Mouse (Mus musculus): ENCODE results near the gene Glis1.

The Glis1 gene

GRCm38 (mm10) chr4:107434356-107435237 lies at the start of gene Glis1:
TSS of gene Glis1 (plus strand) at chr4:107434591.
- DNase-seq (ENCODE audit: low spot score) = no peak

GRCm38 (mm10) chr4:107387038-107387437 lies 47.4 kb upstream of the Glis1 start:
- no peak for DNase-seq (ENCODE audit: low spot score)

GRCm38 (mm10) chr4:107387465-107387864 lies 46.9 kb upstream of the Glis1 start:
- DNase-seq (ENCODE audit: low spot score) = no peak

- no peak for DNase-seq (ENCODE audit: low spot score)
Observed at GRCm38 (mm10) chr4:107388291-107388690, 46.1 kb upstream of the Glis1 start.

GRCm38 (mm10) chr4:107389345-107389744 lies 45.0 kb upstream of the Glis1 start:
- DNase-seq (ENCODE audit: low spot score) = no peak

- no peak for DNase-seq (ENCODE audit: low spot score)
Observed at GRCm38 (mm10) chr4:107393771-107394170, 40.6 kb upstream of the Glis1 start.

- DNase-seq (ENCODE audit: low spot score) = no peak
Observed at GRCm38 (mm10) chr4:107420202-107420601, 14.2 kb upstream of the Glis1 start.

GRCm38 (mm10) chr4:107421711-107422110 lies 12.7 kb upstream of the Glis1 start:
- DNase-seq (ENCODE audit: low spot score) = no peak

- no peak for DNase-seq (ENCODE audit: low spot score)
Observed at GRCm38 (mm10) chr4:107422176-107422575, 12.2 kb upstream of the Glis1 start.

- DNase-seq (ENCODE audit: low spot score) = no peak
Observed at GRCm38 (mm10) chr4:107425616-107426015, 8.8 kb upstream of the Glis1 start.

GRCm38 (mm10) chr4:107426631-107427030 lies 7.8 kb upstream of the Glis1 start:
- no peak for DNase-seq (ENCODE audit: low spot score)

GRCm38 (mm10) chr4:107432717-107433116 lies 1.7 kb upstream of the Glis1 start:
- no peak for DNase-seq (ENCODE audit: low spot score)

- no peak for DNase-seq (ENCODE audit: low spot score)
Observed at GRCm38 (mm10) chr4:107433998-107434355, 414 bp upstream of the Glis1 start.

- DNase-seq (ENCODE audit: low spot score) = no peak
Observed at GRCm38 (mm10) chr4:107435238-107435946, 1.0 kb downstream of the Glis1 start.

GRCm38 (mm10) chr4:107436476-107436875 lies 2.1 kb downstream of the Glis1 start:
- DNase-seq (ENCODE audit: low spot score) = no peak

- no peak for DNase-seq (ENCODE audit: low spot score)
Observed at GRCm38 (mm10) chr4:107438741-107439140, 4.3 kb downstream of the Glis1 start.

- no peak for DNase-seq (ENCODE audit: low spot score)
Observed at GRCm38 (mm10) chr4:107440306-107440705, 5.9 kb downstream of the Glis1 start.

GRCm38 (mm10) chr4:107442288-107442687 lies 7.9 kb downstream of the Glis1 start:
- no peak for DNase-seq (ENCODE audit: low spot score)

- no peak for DNase-seq (ENCODE audit: low spot score)
Observed at GRCm38 (mm10) chr4:107442891-107443483, 8.6 kb downstream of the Glis1 start.

- no peak for DNase-seq (ENCODE audit: low spot score)
Observed at GRCm38 (mm10) chr4:107443621-107444020, 9.2 kb downstream of the Glis1 start.

- DNase-seq (ENCODE audit: low spot score) = no peak
Observed at GRCm38 (mm10) chr4:107448481-107448880, 14.1 kb downstream of the Glis1 start.

- no peak for DNase-seq (ENCODE audit: low spot score)
Observed at GRCm38 (mm10) chr4:107449519-107449918, 15.1 kb downstream of the Glis1 start.
